Mouse (Mus musculus) bone marrow macrophage, adult 2 months (primary cell): ENCODE measurements around the gene Ppil3.

Source experiments
- CTCF ChIP-seq: IDR thresholded peaks from 2 replicates; pipeline ENCODE4 v1.5.1; 2012; ENCODE audit warnings: low read depth, mild to moderate bottlenecking, low read length, moderate library complexity
- POLR2A ChIP-seq: IDR thresholded peaks from 2 replicates; pipeline ENCODE4 v1.6.1; 2012; ENCODE audit warnings: mild to moderate bottlenecking, low read depth, low read length, borderline replicate concordance

- TF ChIP-seq CTCF (no peak), POLR2A (no peak)
Measured at GRCm38 (mm10) chr1:58395341-58395740, 49.9 kb downstream of the Ppil3 start.
